Mouse (Mus musculus) v-Abl transformed pro-B cells (cell line): Measurements from ENCODE around the gene Slc20a1.

ENCODE experiments used
- in situ Hi-C, 2 experiments: fragments of 400-800 bp; cut with MboI; formaldehyde crosslinking; loops; one replicate each; pipeline ENCODE4 v1.15.1; 2025; ENCODE audit not compliant: unreplicated experiment in 2 of 2

Slc20a1 gene

GRCm38 (mm10) chr2:129184853-129185252 lies 13.7 kb upstream of the Slc20a1 start:
- in situ Hi-C loops, result loop anchor here in 1 of 2 experiments (5.0 kb wide), 1 partner anchor 238 kb away; no protein-coding TSS in a partner anchor

- in situ Hi-C loops, result no loop called here
Observed at GRCm38 (mm10) chr2:129185611-129186290, 12.8 kb upstream of the Slc20a1 start.

GRCm38 (mm10) chr2:129186291-129186919 lies 12.2 kb upstream of the Slc20a1 start:
- in situ Hi-C loops, result no loop called here

- in situ Hi-C loops, result no loop called here
Observed at GRCm38 (mm10) chr2:129192392-129193150, 6.0 kb upstream of the Slc20a1 start.

GRCm38 (mm10) chr2:129196317-129196716 lies 2.2 kb upstream of the Slc20a1 start:
- in situ Hi-C loops, result no loop called here

- in situ Hi-C loops, result no loop called here
Observed at GRCm38 (mm10) chr2:129197197-129197596, 1.4 kb upstream of the Slc20a1 start.

GRCm38 (mm10) chr2:129197843-129198435 lies 625 bp upstream of the Slc20a1 start:
- in situ Hi-C loops, result no loop called here

- in situ Hi-C loops, result no loop called here
Observed at GRCm38 (mm10) chr2:129199328-129200085, 943 bp downstream of the Slc20a1 start.

- in situ Hi-C loops, result no loop called here
Observed at GRCm38 (mm10) chr2:129205000-129205399, 6.4 kb downstream of the Slc20a1 start.

- in situ Hi-C loops, result no loop called here
Observed at GRCm38 (mm10) chr2:129206824-129207223, 8.3 kb downstream of the Slc20a1 start.

- in situ Hi-C loops, result no loop called here
Observed at GRCm38 (mm10) chr2:129208181-129208746, 9.7 kb downstream of the Slc20a1 start.

- in situ Hi-C loops, result no loop called here
Observed at GRCm38 (mm10) chr2:129210089-129210749, 11.7 kb downstream of the Slc20a1 start.

GRCm38 (mm10) chr2:129211255-129211654 lies 12.7 kb downstream of the Slc20a1 start:
- in situ Hi-C loops, result no loop called here

GRCm38 (mm10) chr2:129211957-129212356 lies 13.4 kb downstream of the Slc20a1 start:
- in situ Hi-C loops, result no loop called here

- in situ Hi-C loops, result no loop called here
Observed at GRCm38 (mm10) chr2:129212566-129212965, 14.0 kb downstream of the Slc20a1 start.

GRCm38 (mm10) chr2:129214774-129215173 lies 16.2 kb downstream of the Slc20a1 start:
- in situ Hi-C loops, result no loop called here

- in situ Hi-C loops, result no loop called here
Observed at GRCm38 (mm10) chr2:129217612-129218185, 19.1 kb downstream of the Slc20a1 start.

GRCm38 (mm10) chr2:129218537-129219105 lies 20.1 kb downstream of the Slc20a1 start:
- in situ Hi-C loops, result no loop called here

GRCm38 (mm10) chr2:129221097-129221632 lies 22.6 kb downstream of the Slc20a1 start:
- in situ Hi-C loops, result no loop called here
